Mouse (Mus musculus): ENCODE measurements around the gene Rhox13.
A peak's percentile ranks its signal among the peaks of the same experiment; 100 is the strongest.

Rhox13 gene

GRCm38 (mm10) chrX:38120982-38121381 is at the start of gene Rhox13:
TSS of gene Rhox13 (plus strand) at chrX:38121219.
- no peak for DNase-seq (ENCODE audit: low spot score)

DNA sequence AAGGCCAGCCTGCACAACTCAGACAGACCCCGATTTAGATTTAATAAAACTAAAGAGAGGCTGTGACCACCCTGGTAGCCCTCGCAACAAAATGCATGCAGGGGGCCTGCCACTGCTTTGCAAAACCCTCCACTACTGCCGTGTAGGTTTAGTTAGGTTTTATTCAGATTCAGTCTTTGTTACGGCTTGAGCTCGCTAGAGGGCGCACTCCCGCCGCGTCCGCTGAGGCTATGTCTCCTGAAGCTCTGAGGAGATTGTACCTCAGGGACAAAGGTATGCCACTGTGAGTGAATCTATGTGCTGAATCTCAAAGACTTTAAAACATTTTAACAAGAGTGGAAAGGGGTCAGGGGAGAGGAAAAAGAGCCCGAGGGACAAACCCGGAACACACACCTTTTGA is 36.8 kb upstream of the Rhox13 start:
- DNase-seq (ENCODE audit: low spot score) = peak; percentile 11

DNA sequence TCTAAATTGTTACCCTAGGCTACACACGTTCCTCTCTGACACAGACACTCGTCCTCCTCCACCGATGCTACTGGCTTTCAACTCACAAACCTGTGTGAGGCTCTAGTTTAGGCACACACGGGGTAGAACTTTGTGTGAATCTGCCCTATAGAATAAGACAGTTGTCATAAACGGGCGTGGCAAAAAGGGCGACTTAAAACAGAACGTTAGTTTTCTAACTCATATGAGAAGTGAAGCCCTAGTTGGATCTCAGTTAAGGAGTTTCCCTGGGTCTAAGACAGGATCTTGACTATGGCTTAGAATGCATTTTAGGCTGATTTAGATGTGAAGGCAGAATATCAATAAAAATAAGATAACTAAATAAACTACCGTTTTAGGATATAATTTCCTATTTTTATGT is 36.0 kb upstream of the Rhox13 start, which contains the start of gene Rhox11:
Rhox11 (minus strand) TSS at position 101 of the 400 bp plus-strand sequence.
- DNase-seq (ENCODE audit: low spot score) = no peak

GRCm38 (mm10) chrX:38110807-38111206 is 10.2 kb upstream of the Rhox13 start, which contains the start of gene Rhox12:
TSS of gene Rhox12 (minus strand) at chrX:38110907.
- DNase-seq (ENCODE audit: low spot score) = no peak

DNA sequence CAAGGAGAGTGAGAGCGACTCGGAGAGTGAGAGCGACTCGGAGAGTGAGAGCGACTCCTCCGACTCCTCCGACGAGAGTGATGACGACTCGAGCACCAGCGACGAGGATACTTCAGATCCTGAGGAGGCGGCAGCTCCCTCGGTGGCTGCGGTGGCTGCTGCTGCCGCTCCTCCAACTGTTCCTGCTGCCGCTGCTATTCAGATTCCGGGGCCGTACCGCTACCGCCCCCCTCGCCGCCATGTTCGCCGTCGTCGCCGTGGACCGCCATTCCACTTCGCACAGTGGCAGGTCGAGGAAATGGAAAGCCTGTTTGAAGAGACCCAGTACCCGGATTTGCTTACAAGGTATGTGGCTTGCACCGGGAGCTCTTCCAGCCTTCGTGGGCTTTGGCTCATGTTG is 459 bp downstream of the Rhox13 start:
- no peak for DNase-seq (ENCODE audit: low spot score)

DNA sequence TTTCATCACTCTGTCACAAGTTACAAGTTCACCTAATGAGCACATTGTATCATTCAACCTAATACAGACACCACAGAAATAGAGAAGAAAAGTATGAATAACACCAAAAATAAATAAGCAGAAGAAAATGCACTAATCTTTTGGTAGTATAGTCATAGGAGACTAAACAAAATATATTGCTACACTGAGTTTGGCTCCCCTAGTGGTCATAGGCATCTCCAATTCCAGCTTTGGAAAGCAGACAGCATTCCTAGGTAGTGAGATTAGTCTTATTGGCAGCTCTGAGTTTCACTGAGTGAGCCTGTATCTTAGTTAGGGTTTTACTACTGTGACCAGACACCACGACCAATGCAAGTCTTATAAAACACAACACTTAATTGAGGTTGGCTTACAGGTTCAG is 38.1 kb downstream of the Rhox13 start:
- DNase-seq (ENCODE audit: low spot score) = no peak

GRCm38 (mm10) chrX:38165315-38165714 is 44.3 kb downstream of the Rhox13 start:
- no peak for DNase-seq (ENCODE audit: low spot score)

DNA sequence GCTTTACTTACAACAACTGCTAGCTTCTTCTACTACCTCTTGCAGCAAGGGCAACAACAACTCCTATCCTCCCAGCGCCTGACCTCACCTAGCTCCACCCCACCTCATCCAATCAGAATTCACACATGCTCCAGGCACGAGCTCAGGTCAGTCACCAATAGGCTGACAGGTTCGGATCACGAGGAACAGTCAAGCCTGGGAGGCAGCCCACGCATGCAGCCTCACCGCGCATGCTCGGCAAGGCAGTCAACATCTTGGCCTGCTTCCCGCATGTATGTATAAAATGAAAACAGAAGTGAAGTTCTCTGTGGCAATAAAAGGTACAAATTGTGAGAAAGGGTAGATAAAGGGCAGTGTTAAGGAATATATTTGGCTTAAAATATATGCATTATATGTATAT is 45.0 kb downstream of the Rhox13 start:
- DNase-seq (ENCODE audit: low spot score) = no peak

DNA sequence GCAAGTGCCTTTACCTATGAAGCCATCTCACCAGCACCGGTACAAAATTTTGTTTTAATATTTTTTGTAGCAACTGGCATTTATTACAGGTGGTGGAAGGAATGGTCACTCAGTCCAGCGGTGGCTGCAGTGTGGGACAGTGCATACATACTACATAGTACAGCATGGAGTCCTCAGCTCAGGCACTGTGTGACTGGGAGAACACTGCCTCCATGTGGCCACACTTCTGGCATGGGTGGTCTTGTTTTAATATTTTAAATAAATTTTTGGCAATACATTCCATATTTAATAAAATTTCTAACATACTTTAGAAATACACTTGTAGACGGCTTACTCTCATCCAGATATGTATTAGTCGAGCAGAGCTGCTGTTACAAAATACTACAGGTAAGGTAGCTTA is 45.6 kb downstream of the Rhox13 start:
- DNase-seq (ENCODE audit: low spot score) = no peak

Measured in ovary, adult 18-20 months (tissue).